Mouse (Mus musculus) ES-E14 (cell line): ENCODE results near the gene Olfr839-ps1.

Experiments used
- CHD2 ChIP-seq: IDR thresholded peaks from 2 replicates; pipeline ENCODE4 v1.6.1; 2014; ENCODE audit warnings: mild to moderate bottlenecking, low read depth, low read length, inconsistent platforms
- HCFC1 ChIP-seq: IDR thresholded peaks from 2 replicates; pipeline ENCODE4 v1.6.1; 2012; ENCODE audit warnings: low read length, inconsistent platforms, borderline replicate concordance; ENCODE audit not compliant: insufficient read depth
- MAFK ChIP-seq: IDR thresholded peaks from 2 replicates; pipeline ENCODE4 v1.6.1; 2014; ENCODE audit warnings: mild to moderate bottlenecking, low read depth, low read length, inconsistent platforms; ENCODE audit not compliant: insufficient read depth
- ZC3H11A ChIP-seq: IDR thresholded peaks from 2 replicates; pipeline ENCODE4 v1.6.1; 2012; ENCODE audit warnings: low read depth, mild to moderate bottlenecking, inconsistent platforms, low read length, borderline replicate concordance
- ZNF384 ChIP-seq: IDR thresholded peaks from 2 replicates; pipeline ENCODE4 v1.6.1; 2012; ENCODE audit warnings: low read depth, low read length, inconsistent platforms

DNA sequence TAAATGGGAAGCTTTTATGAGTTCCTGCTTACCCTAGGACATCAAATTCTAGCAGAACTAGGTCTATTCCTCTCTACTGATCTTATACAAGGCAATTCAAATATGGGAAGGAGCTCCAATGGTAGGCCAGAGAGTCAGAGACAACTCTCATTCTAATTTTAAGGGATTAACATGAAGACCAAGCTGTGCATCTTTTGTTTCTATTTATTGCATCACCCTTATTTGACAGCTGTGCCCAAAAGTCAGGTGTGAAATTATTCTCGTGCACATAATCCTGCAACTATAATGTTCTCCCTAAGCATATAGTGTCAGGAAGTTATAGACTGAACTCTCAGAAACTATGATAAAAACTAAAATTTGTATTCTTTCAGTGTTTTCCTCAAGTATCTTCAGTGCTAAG lies at the start of gene Olfr839-ps1:
- TF ChIP-seq MAFK (no peak), ZC3H11A (no peak), HCFC1 (no peak), ZNF384 (no peak), CHD2 (no peak)
